Mouse (Mus musculus) myocyte (in vitro differentiated cells): ENCODE results near the gene Smap1. TPM values are rescaled to one million over a fixed set of nuclear protein-coding genes. Genes with fewer than 3 reads are reported as not detected.

Source experiments
- H3K27me3 ChIP-seq: one replicate; pipeline ENCODE4 v1.6.1; 2011; ENCODE audit not compliant: control insufficient read depth, insufficient read depth, insufficient read length
- H3K36me3 ChIP-seq: one replicate; pipeline ENCODE4 v1.6.1; 2011; ENCODE audit not compliant: control insufficient read depth, insufficient read depth
- H3K4me2 ChIP-seq: one replicate; pipeline ENCODE4 v1.6.1; 2011; ENCODE audit warnings: low read depth, control low read depth
- H3K4me3 ChIP-seq: one replicate; pipeline ENCODE4 v1.5.1; 2011; ENCODE audit warnings: mild to moderate bottlenecking, control low read depth, moderate library complexity
- H3K79me2 ChIP-seq: one replicate; pipeline ENCODE4 v1.6.1; 2011; ENCODE audit not compliant: control insufficient read depth, insufficient read depth
- H3ac ChIP-seq: one replicate; pipeline ENCODE4 v1.6.1; 2011; ENCODE audit not compliant: control insufficient read depth, insufficient read length
- CEBPB ChIP-seq: IDR thresholded peaks from 2 replicates; pipeline ENCODE4 v1.6.1; 2011; ENCODE audit warnings: mild to moderate bottlenecking, moderate library complexity; ENCODE audit not compliant: poor library complexity, insufficient read depth, severe bottlenecking
- E2F4 ChIP-seq: IDR thresholded peaks from one replicate; pipeline ENCODE4 v1.6.1; 2011; ENCODE audit warnings: mild to moderate bottlenecking, control low read depth, moderate library complexity; ENCODE audit not compliant: insufficient read depth
- MAX ChIP-seq: IDR thresholded peaks from one replicate; pipeline ENCODE4 v1.6.1; 2011; ENCODE audit warnings: low read depth, mild to moderate bottlenecking, control low read depth
- MYOD1 ChIP-seq, 3 experiments: IDR thresholded peaks; one replicate each; pipeline ENCODE4 v1.6.1; 2011; ENCODE audit warnings: control low read depth in 2 of 3, low read depth in 2 of 3, mild to moderate bottlenecking in 2 of 3, moderate library complexity in 1 of 3; ENCODE audit not compliant: insufficient read length in 2 of 3, control insufficient read depth in 1 of 3
- MYOG ChIP-seq, 3 experiments: IDR thresholded peaks; one replicate each; pipeline ENCODE4 v1.6.1; 2011; ENCODE audit warnings: control low read depth in 2 of 3, low read depth in 2 of 3, mild to moderate bottlenecking in 2 of 3; ENCODE audit not compliant: insufficient read length in 2 of 3, control insufficient read depth in 1 of 3, insufficient read depth in 1 of 3
- POLR2A ChIP-seq: IDR thresholded peaks from one replicate; pipeline ENCODE4 v1.6.1; 2011; ENCODE audit warnings: low read depth, mild to moderate bottlenecking, control low read depth, moderate library complexity; ENCODE audit not compliant: insufficient read length
- POLR2AphosphoS2 ChIP-seq: IDR thresholded peaks from one replicate; pipeline ENCODE4 v1.6.1; 2011; ENCODE audit warnings: low read depth, control low read depth; ENCODE audit not compliant: insufficient read length
- REST ChIP-seq: IDR thresholded peaks from one replicate; pipeline ENCODE4 v1.6.1; 2011; ENCODE audit warnings: mild to moderate bottlenecking, control low read depth, moderate library complexity; ENCODE audit not compliant: insufficient read depth, insufficient read length
- SRF ChIP-seq: IDR thresholded peaks from one replicate; pipeline ENCODE4 v1.6.1; 2011; ENCODE audit warnings: low read depth; ENCODE audit not compliant: control insufficient read depth, insufficient read length
- TCF12 ChIP-seq: IDR thresholded peaks from one replicate; pipeline ENCODE4 v1.6.1; 2011; ENCODE audit warnings: mild to moderate bottlenecking, control low read depth; ENCODE audit not compliant: poor library complexity, insufficient read depth, severe bottlenecking
- TCF3 ChIP-seq: IDR thresholded peaks from one replicate; pipeline ENCODE4 v1.6.1; 2011; ENCODE audit warnings: low read depth, control low read depth; ENCODE audit not compliant: insufficient read length
- USF1 ChIP-seq: IDR thresholded peaks from one replicate; pipeline ENCODE4 v1.6.1; 2011; ENCODE audit warnings: low read depth, mild to moderate bottlenecking, control low read depth, moderate library complexity
- polyA plus RNA-seq: library from polyadenylated mRNA; unstranded; fragments of >200 nt; fragmentation: generic; extraction: Trizol; gene quantifications from one replicate; pipeline ENCODE4 v1.2.1, GENCODE M21; 2012; ENCODE audit warnings: missing spikeins

Smap1 gene
- polyA plus RNA-seq, 1 experiment: 29.2 TPM

DNA sequence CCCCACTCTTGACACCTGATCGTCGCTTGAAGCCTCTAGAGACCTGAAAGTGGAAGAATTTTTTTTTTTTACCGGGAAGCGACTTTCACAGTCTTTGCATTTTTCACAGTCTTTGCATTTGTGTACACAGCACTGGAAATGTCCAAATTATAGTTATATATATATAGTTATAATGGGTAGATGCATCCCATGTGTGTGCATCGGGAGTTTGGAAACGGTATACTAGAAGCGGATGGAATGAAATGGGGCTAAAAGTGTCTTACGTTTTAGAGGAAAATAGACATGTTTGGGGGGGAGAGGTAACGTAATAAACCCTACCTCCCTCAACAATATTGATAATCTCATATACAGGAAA, 390 bp upstream of the Smap1 start:
- Histone ChIP-seq H3ac (peak overlapping the region; percentile 96), H3K4me3 (peak overlapping the region; percentile 54), H3K27me3 (no peaks in the 10 kb centered on the region), H3K4me2 (peak overlapping the region; percentile 75), H3K36me3 (no peaks in the 10 kb centered on the region), H3K79me2 (peaks cover 32% of the 10 kb centered on the region)
- TF ChIP-seq POLR2A (no peak), TCF12 (no peak), USF1 (no peak), MYOD1 (IDR thresholded peaks at IDR 0.05; ENCODE audit: control insufficient read depth in 1 of 3, insufficient read length in 2 of 3, low read depth in 2 of 3) (no peak), REST (no peak), CEBPB (no peak), E2F4 (no peak), MYOG (IDR thresholded peaks at IDR 0.05; ENCODE audit: control insufficient read depth in 1 of 3, insufficient read depth in 1 of 3, insufficient read length in 2 of 3, low read depth in 2 of 3) (no peak), POLR2AphosphoS2 (no peak)

DNA sequence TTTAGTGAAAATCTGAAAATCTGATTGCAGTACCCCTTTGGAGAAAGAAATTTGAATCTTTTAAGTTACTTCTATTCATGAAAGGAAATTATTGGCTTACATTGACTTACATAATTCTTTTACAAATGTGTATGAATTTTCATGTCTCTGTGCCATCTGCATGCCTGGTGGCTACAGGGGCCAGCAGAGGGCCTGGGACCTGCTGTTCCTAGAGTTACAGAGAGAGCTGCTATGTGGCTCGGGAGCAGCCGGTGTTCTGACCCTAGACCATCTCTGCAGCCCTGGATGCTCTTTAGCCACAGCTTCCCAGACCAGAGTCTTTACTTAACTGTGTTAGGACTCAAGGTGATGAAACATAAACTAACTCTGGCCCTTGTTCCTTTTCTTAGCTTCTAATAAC, 1.8 kb downstream of the Smap1 start:
- peak overlapping the region; percentile 75 for H3K4me2 ChIP-seq
- H3ac ChIP-seq: no peak overlapping the region
- H3K4me3 ChIP-seq: no peak overlapping the region
- TF ChIP-seq POLR2A: no peak
- no peak for TF ChIP-seq SRF
- TF ChIP-seq MYOD1 (IDR thresholded peaks at IDR 0.05; ENCODE audit: control insufficient read depth in 1 of 3, insufficient read length in 2 of 3, low read depth in 2 of 3): no peak
- TF ChIP-seq MYOG (IDR thresholded peaks at IDR 0.05; ENCODE audit: control insufficient read depth in 1 of 3, insufficient read depth in 1 of 3, insufficient read length in 2 of 3, low read depth in 2 of 3): no peak
- TF ChIP-seq TCF3: no peak
- no peak for TF ChIP-seq POLR2AphosphoS2
- TF ChIP-seq E2F4: no peak
- TF ChIP-seq REST: no peak
- TF ChIP-seq MAX: no peak
- no peak for TF ChIP-seq TCF12
- no peak for TF ChIP-seq CEBPB
- no peak for TF ChIP-seq USF1
- peaks cover 45% of the 10 kb centered on the region for H3K79me2 ChIP-seq
- H3K27me3 ChIP-seq: no peaks in the 10 kb centered on the region
- no peaks in the 10 kb centered on the region for H3K36me3 ChIP-seq

DNA sequence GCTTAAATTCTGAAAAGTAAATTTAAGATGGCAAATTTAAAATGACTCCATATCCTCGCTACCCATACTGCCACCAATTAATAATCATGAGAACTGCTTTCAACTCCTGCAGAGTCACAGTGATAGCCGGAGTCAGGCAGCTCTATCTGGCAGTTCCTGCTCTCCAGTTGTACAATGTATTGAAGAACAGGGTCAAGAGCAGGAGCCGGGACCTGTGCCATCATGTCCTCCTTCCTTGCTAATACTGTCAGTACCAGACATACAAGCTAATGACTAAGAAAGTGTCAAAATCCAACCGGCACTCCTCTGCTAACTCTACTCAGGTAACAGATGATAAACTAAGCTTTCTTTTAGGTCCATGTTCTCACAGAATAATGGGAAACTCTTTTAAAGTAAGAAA, 3.0 kb downstream of the Smap1 start:
- Histone ChIP-seq H3K36me3 (no peaks in the 10 kb centered on the region), H3K4me2 (no peak overlapping the region), H3K79me2 (peaks cover 56% of the 10 kb centered on the region), H3K27me3 (no peaks in the 10 kb centered on the region), H3K4me3 (no peak overlapping the region), H3ac (no peak overlapping the region)
- TF ChIP-seq E2F4 (no peak), POLR2AphosphoS2 (no peak), TCF3 (no peak), MYOD1 (IDR thresholded peaks at IDR 0.05; ENCODE audit: control insufficient read depth in 1 of 3, insufficient read length in 2 of 3, low read depth in 2 of 3) (no peak), REST (no peak), SRF (no peak), POLR2A (no peak), MAX (no peak), MYOG (IDR thresholded peaks at IDR 0.05; ENCODE audit: control insufficient read depth in 1 of 3, insufficient read depth in 1 of 3, insufficient read length in 2 of 3, low read depth in 2 of 3) (no peak), TCF12 (no peak)

DNA sequence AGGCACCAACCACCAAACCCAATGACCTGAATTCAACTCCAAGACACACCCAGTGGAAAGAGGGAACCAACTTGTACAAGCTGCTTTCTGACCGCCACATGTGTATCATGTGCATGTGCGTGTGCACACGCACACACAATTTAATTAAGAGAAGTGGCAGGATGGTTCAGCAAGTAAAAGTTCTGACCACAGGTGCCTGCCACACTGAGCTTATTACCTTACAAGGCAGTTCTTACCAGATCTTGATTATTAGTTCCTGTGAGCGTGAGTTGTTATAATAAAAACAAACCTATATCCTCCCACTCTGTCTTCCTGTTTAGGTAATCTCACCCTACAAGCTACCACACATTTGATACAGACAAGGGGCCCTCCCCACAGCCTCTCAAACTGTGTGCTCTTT, 6.6 kb downstream of the Smap1 start:
- Histone ChIP-seq H3K36me3 (no peaks in the 10 kb centered on the region), H3K4me2 (no peak overlapping the region), H3K27me3 (no peaks in the 10 kb centered on the region), H3K79me2 (peaks cover 67% of the 10 kb centered on the region), H3ac (no peak overlapping the region), H3K4me3 (no peak overlapping the region)
- TF ChIP-seq USF1 (no peak), MYOG (IDR thresholded peaks at IDR 0.05; ENCODE audit: control insufficient read depth in 1 of 3, insufficient read depth in 1 of 3, insufficient read length in 2 of 3, low read depth in 2 of 3) (no peak), SRF (no peak), CEBPB (no peak), MAX (no peak), REST (no peak), TCF12 (no peak), POLR2AphosphoS2 (no peak), POLR2A (no peak), TCF3 (no peak), E2F4 (no peak), MYOD1 (IDR thresholded peaks at IDR 0.05; ENCODE audit: control insufficient read depth in 1 of 3, insufficient read length in 2 of 3, low read depth in 2 of 3) (no peak)

DNA sequence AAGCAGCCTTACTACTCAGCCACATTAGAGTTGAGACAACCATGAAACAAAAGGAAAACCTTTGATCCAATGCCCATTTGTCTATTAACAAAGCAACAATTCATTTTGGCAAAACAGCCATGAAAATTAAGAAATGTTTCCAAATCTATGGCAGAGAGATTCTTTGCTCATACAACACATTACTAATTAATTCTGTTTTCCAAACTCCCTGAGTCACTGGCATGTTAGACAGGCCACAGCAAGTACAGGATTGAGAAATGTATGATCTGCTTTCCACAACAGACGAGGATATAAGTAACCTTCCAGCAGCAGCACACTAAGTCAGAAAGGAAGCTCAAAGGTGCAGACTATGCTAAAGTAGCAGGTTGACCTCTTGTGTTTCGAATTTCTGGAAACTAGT, 9.1 kb downstream of the Smap1 start:
- Histone ChIP-seq H3K36me3 (no peaks in the 10 kb centered on the region), H3K27me3 (no peaks in the 10 kb centered on the region), H3K4me3 (no peak overlapping the region), H3K79me2 (peaks cover 60% of the 10 kb centered on the region), H3ac (no peak overlapping the region), H3K4me2 (no peak overlapping the region)
- TF ChIP-seq CEBPB: no peak
